Mouse (Mus musculus) hindbrain, embryonic 12.5 days (tissue): ENCODE measurements around the gene Tmem158. TPM values are rescaled to one million over a fixed set of nuclear protein-coding genes. Genes with fewer than 3 reads are reported as not detected.

ENCODE experiments used
- ATAC-seq: fragments of 200-750 bp; cut with Nextera tagmentation; 2 replicates; pipeline ENCODE4 v1.8.0; 2017; ENCODE audit warnings: moderate TSS enrichment; ENCODE audit not compliant: low FRiP score
- H3K27ac ChIP-seq: fragments of 300-500 bp; sonication (generic); 2 replicates; pipeline ENCODE4 v1.5.1; 2016; ENCODE audit warnings: mild to moderate bottlenecking
- H3K27me3 ChIP-seq: fragments of 300-500 bp; sonication (generic); 2 replicates; pipeline ENCODE4 v1.6.1; 2016; ENCODE audit warnings: mild to moderate bottlenecking
- H3K36me3 ChIP-seq: fragments of 300-500 bp; sonication (generic); 2 replicates; pipeline ENCODE4 v1.6.1; 2016; ENCODE audit warnings: mild to moderate bottlenecking
- H3K4me1 ChIP-seq: fragments of 300-500 bp; sonication (generic); 2 replicates; pipeline ENCODE4 v1.6.1; 2016
- H3K4me2 ChIP-seq: fragments of 300-500 bp; sonication (generic); replicated peaks from 2 replicates; pipeline ENCODE4 v1.6.1; 2016; ENCODE audit warnings: mild to moderate bottlenecking
- H3K4me3 ChIP-seq: fragments of 300-500 bp; sonication (generic); 2 replicates; pipeline ENCODE4 v1.5.1; 2016; ENCODE audit warnings: mild to moderate bottlenecking
- H3K9ac ChIP-seq: fragments of 300-500 bp; sonication (generic); 2 replicates; pipeline ENCODE4 v1.6.1; 2016; ENCODE audit warnings: mild to moderate bottlenecking, moderate library complexity
- H3K9me3 ChIP-seq: fragments of 300-500 bp; sonication (generic); replicated peaks from 2 replicates; pipeline ENCODE4 v1.6.1; 2016; ENCODE audit warnings: mild to moderate bottlenecking
- WGBS: fragments of 180-500 bp; shearing (Covaris S2); methylation state at CpG from one replicate; pipeline ENCODE4 v1.1.7; 2016; 5-methylcytosine and 5-hydroxymethylcytosine counted together
- polyA plus RNA-seq: library from polyadenylated mRNA; unstranded; fragments of >200 nt; fragmentation: Nextera tagmentation; extraction: Ambion mirVana; gene quantifications from 2 replicates; pipeline ENCODE4 v1.2.1, GENCODE M21; 2016

Tmem158 gene
- 17.6 and 18.5 TPM in 2 replicates for polyA plus RNA-seq

GRCm38 (mm10) chr9:123260611-123261021 is at the start of gene Tmem158:
Gene Tmem158, minus strand, starts transcription at chr9:123260764.
- peak; percentile 90 for ATAC-seq

GRCm38 (mm10) chr9:123309685-123310365 is 49.3 kb upstream of the Tmem158 start:
- no peak for ATAC-seq
- no peak overlapping the region for H3K4me3 ChIP-seq
- H3K4me1 ChIP-seq, result no peaks in the 10 kb centered on the region
- H3K9me3 ChIP-seq, result no peaks in the 10 kb centered on the region
- H3K9ac ChIP-seq, result no peak overlapping the region
- no peaks in the 10 kb centered on the region for H3K27me3 ChIP-seq
- no peak overlapping the region for H3K4me2 ChIP-seq
- WGBS, result 83% methylated on average over 2 of the region's 2 CpGs
- no peak overlapping the region for H3K27ac ChIP-seq
- no peaks in the 10 kb centered on the region for H3K36me3 ChIP-seq

More at GRCm38 (mm10) chr9:123260611-123261021, at the start of gene Tmem158:
- H3K27ac ChIP-seq, result peak within 1 kb of the TSS; percentile 72
- WGBS, result under 1% methylated on average over 39 of the region's 40 CpGs
- H3K4me1 ChIP-seq, result 0 out of 2 replicates have a peak, but pooled peaks cover 3% of the 10 kb centered on the region
- H3K4me2 ChIP-seq, result peak within 1 kb of the TSS; percentile 96
- peak within 1 kb of the TSS; percentile 79 for H3K4me3 ChIP-seq
- no peaks in the 10 kb centered on the region for H3K9me3 ChIP-seq
- peak within 1 kb of the TSS; percentile 85 for H3K9ac ChIP-seq
- H3K27me3 ChIP-seq, result peaks cover 40% of the 10 kb centered on the region
- no peaks in the 10 kb centered on the region for H3K36me3 ChIP-seq

- ATAC-seq, result no peak
- Histone ChIP-seq H3K9ac (no peak overlapping the region), H3K4me2 (no peak overlapping the region), H3K27ac (no peak overlapping the region), H3K27me3 (no peaks in the 10 kb centered on the region), H3K4me3 (no peak overlapping the region), H3K36me3 (no peaks in the 10 kb centered on the region), H3K9me3 (no peaks in the 10 kb centered on the region), H3K4me1 (no peaks in the 10 kb centered on the region)
- WGBS, result 50% methylated on average over 5 of the region's 5 CpGs
Measured at GRCm38 (mm10) chr9:123309073-123309472, 48.5 kb upstream of the Tmem158 start.

- no peaks in the 10 kb centered on the region for H3K27me3 ChIP-seq
- H3K9ac ChIP-seq, result no peak overlapping the region
- no peak overlapping the region for H3K4me2 ChIP-seq
- H3K4me1 ChIP-seq, result no peaks in the 10 kb centered on the region
- no peak overlapping the region for H3K27ac ChIP-seq
- H3K36me3 ChIP-seq, result no peaks in the 10 kb centered on the region
- WGBS, result 85% methylated on average over 8 of the region's 8 CpGs
- H3K9me3 ChIP-seq, result no peaks in the 10 kb centered on the region
- no peak for ATAC-seq
- no peak overlapping the region for H3K4me3 ChIP-seq
Measured at GRCm38 (mm10) chr9:123304917-123305316, 44.4 kb upstream of the Tmem158 start.

- no peaks in the 10 kb centered on the region for H3K4me1 ChIP-seq
- H3K9me3 ChIP-seq, result no peaks in the 10 kb centered on the region
- no peak overlapping the region for H3K9ac ChIP-seq
- H3K27ac ChIP-seq, result no peak overlapping the region
- WGBS, result 85% methylated on average over 7 of the region's 7 CpGs
- no peaks in the 10 kb centered on the region for H3K36me3 ChIP-seq
- H3K27me3 ChIP-seq, result no peaks in the 10 kb centered on the region
- H3K4me2 ChIP-seq, result no peak overlapping the region
- ATAC-seq, result no peak
- H3K4me3 ChIP-seq, result no peak overlapping the region
Measured at GRCm38 (mm10) chr9:123303952-123304351, 43.4 kb upstream of the Tmem158 start.

- Histone ChIP-seq H3K9me3 (no peaks in the 10 kb centered on the region), H3K4me2 (no peak overlapping the region), H3K4me1 (no peaks in the 10 kb centered on the region), H3K9ac (no peak overlapping the region), H3K27ac (no peak overlapping the region), H3K36me3 (no peaks in the 10 kb centered on the region), H3K27me3 (no peaks in the 10 kb centered on the region), H3K4me3 (no peak overlapping the region)
- 96% methylated on average over 2 of the region's 2 CpGs for WGBS
- ATAC-seq, result no peak
Measured at GRCm38 (mm10) chr9:123302759-123303313, 42.3 kb upstream of the Tmem158 start.

- no peak overlapping the region for H3K9ac ChIP-seq
- H3K4me1 ChIP-seq, result no peaks in the 10 kb centered on the region
- no peaks in the 10 kb centered on the region for H3K36me3 ChIP-seq
- no peaks in the 10 kb centered on the region for H3K9me3 ChIP-seq
- H3K27ac ChIP-seq, result no peak overlapping the region
- WGBS, result 86% methylated on average over 7 of the region's 7 CpGs
- H3K27me3 ChIP-seq, result no peaks in the 10 kb centered on the region
- no peak for ATAC-seq
- H3K4me3 ChIP-seq, result no peak overlapping the region
- H3K4me2 ChIP-seq, result no peak overlapping the region
Measured at GRCm38 (mm10) chr9:123297862-123298261, 37.3 kb upstream of the Tmem158 start.

- Histone ChIP-seq H3K9me3 (no peaks in the 10 kb centered on the region), H3K27ac (no peak overlapping the region), H3K4me1 (no peaks in the 10 kb centered on the region), H3K9ac (no peak overlapping the region), H3K4me3 (no peak overlapping the region), H3K36me3 (no peaks in the 10 kb centered on the region), H3K4me2 (no peak overlapping the region), H3K27me3 (no peaks in the 10 kb centered on the region)
- ATAC-seq, result no peak
Measured at GRCm38 (mm10) chr9:123296229-123296628, 35.7 kb upstream of the Tmem158 start.

- ATAC-seq, result no peak
- WGBS, result 86% methylated on average over 5 of the region's 5 CpGs
- no peak overlapping the region for H3K4me3 ChIP-seq
- no peaks in the 10 kb centered on the region for H3K9me3 ChIP-seq
- H3K9ac ChIP-seq, result no peak overlapping the region
- H3K27ac ChIP-seq, result no peak overlapping the region
- H3K4me2 ChIP-seq, result no peak overlapping the region
- H3K4me1 ChIP-seq, result no peaks in the 10 kb centered on the region
- no peaks in the 10 kb centered on the region for H3K27me3 ChIP-seq
- H3K36me3 ChIP-seq, result no peaks in the 10 kb centered on the region
Measured at GRCm38 (mm10) chr9:123294581-123294980, 34.0 kb upstream of the Tmem158 start.

GRCm38 (mm10) chr9:123288378-123288777 is 27.8 kb upstream of the Tmem158 start:
- H3K4me2 ChIP-seq, result no peak overlapping the region
- no peaks in the 10 kb centered on the region for H3K27me3 ChIP-seq
- no peak overlapping the region for H3K4me3 ChIP-seq
- no peak overlapping the region for H3K9ac ChIP-seq
- no peaks in the 10 kb centered on the region for H3K36me3 ChIP-seq
- H3K27ac ChIP-seq, result no peak overlapping the region
- H3K9me3 ChIP-seq, result no peaks in the 10 kb centered on the region
- no peak for ATAC-seq
- H3K4me1 ChIP-seq, result no peaks in the 10 kb centered on the region
- WGBS, result 67% methylated on average over 3 of the region's 3 CpGs

GRCm38 (mm10) chr9:123285623-123286022 is 25.1 kb upstream of the Tmem158 start:
- H3K9me3 ChIP-seq, result no peaks in the 10 kb centered on the region
- H3K4me3 ChIP-seq, result no peak overlapping the region
- WGBS, result 58% methylated on average over 4 of the region's 4 CpGs
- no peaks in the 10 kb centered on the region for H3K27me3 ChIP-seq
- no peaks in the 10 kb centered on the region for H3K36me3 ChIP-seq
- no peak for ATAC-seq
- H3K9ac ChIP-seq, result no peak overlapping the region
- no peak overlapping the region for H3K27ac ChIP-seq
- no peaks in the 10 kb centered on the region for H3K4me1 ChIP-seq
- no peak overlapping the region for H3K4me2 ChIP-seq

- ATAC-seq, result no peak
- no peak overlapping the region for H3K4me2 ChIP-seq
Measured at GRCm38 (mm10) chr9:123280775-123281174, 20.2 kb upstream of the Tmem158 start.

GRCm38 (mm10) chr9:123278003-123278402 is 17.4 kb upstream of the Tmem158 start:
- no peak overlapping the region for H3K9ac ChIP-seq
- H3K36me3 ChIP-seq, result no peaks in the 10 kb centered on the region
- H3K4me1 ChIP-seq, result no peaks in the 10 kb centered on the region
- no peak overlapping the region for H3K4me3 ChIP-seq
- no peaks in the 10 kb centered on the region for H3K9me3 ChIP-seq
- no peak for ATAC-seq
- H3K27ac ChIP-seq, result no peak overlapping the region
- H3K4me2 ChIP-seq, result no peak overlapping the region
- 80% methylated on average over 2 of the region's 2 CpGs for WGBS
- no peaks in the 10 kb centered on the region for H3K27me3 ChIP-seq

More at GRCm38 (mm10) chr9:123280775-123281174, 20.2 kb upstream of the Tmem158 start:
- no peaks in the 10 kb centered on the region for H3K36me3 ChIP-seq
- H3K4me3 ChIP-seq, result no peak overlapping the region
- H3K27me3 ChIP-seq, result no peaks in the 10 kb centered on the region
- no peak overlapping the region for H3K9ac ChIP-seq
- no peaks in the 10 kb centered on the region for H3K4me1 ChIP-seq
- H3K9me3 ChIP-seq, result no peaks in the 10 kb centered on the region
- no peak overlapping the region for H3K27ac ChIP-seq
